Mouse (Mus musculus) left cerebral cortex, postnatal 14 days (tissue): ENCODE measurements around the gene Ankrd28. TPM values are rescaled to one million over a fixed set of nuclear protein-coding genes. Genes with fewer than 3 reads are reported as not detected.
A peak's percentile ranks its signal among the peaks of the same experiment; 100 is the strongest.

Experiments
- DNase-seq, 2 experiments: peaks; one replicate each; pipeline ENCODE4 v3.0.0; 2021 to 2022; ENCODE audit warnings: low spot score in 2 of 2, mixed read lengths in 1 of 2
- intact Hi-C: fragments of 180-260 bp; cut with DNase I; formaldehyde crosslinking; loops from one replicate; pipeline ENCODE4 v1.15.1; 2025
- total RNA-seq, 2 experiments: library from RNA; stranded (reverse); gene quantifications; 2 replicates each; pipeline ENCODE4 v1.2.3; 2021

Gene Ankrd28
- total RNA-seq, 2 experiments from 2014 or later, result 46.8 to 54.8 TPM

- intact Hi-C loops, result loop anchor here (2.0 to 10.0 kb wide), 3 partner anchors 134 to 420 kb away; no protein-coding TSS in a partner anchor
These were observed 173.4 kb downstream of the Ankrd28 start for GRCm38 (mm10) chr14:31656857-31657645.

GRCm38 (mm10) chr14:31656386-31656785 is 174.1 kb downstream of the Ankrd28 start:
- intact Hi-C loops, result loop anchor here (2.0 to 10.0 kb wide), 3 partner anchors 134 to 421 kb away; no protein-coding TSS in a partner anchor
- DNase-seq, result no peak

More at GRCm38 (mm10) chr14:31656857-31657645, 173.4 kb downstream of the Ankrd28 start:
- DNase-seq, result peak; percentile 85 to 86

GRCm38 (mm10) chr14:31655406-31655805 is 175.0 kb downstream of the Ankrd28 start:
- intact Hi-C loops, result loop anchor here (5.0 to 10.0 kb wide), 2 partner anchors 289 to 422 kb away; no protein-coding TSS in a partner anchor
- DNase-seq, result no peak

- intact Hi-C loops, result loop anchor here (5.0 to 10.0 kb wide), 2 partner anchors 290 to 422 kb away; no protein-coding TSS in a partner anchor
- no peak for DNase-seq
These were observed 175.6 kb downstream of the Ankrd28 start for GRCm38 (mm10) chr14:31654816-31655215.

GRCm38 (mm10) chr14:31653101-31653875 is 177.2 kb downstream of the Ankrd28 start:
- no peak for DNase-seq
- intact Hi-C loops, result loop anchor here (10.0 kb wide), 1 partner anchor 292 kb away; no protein-coding TSS in a partner anchor

GRCm38 (mm10) chr14:31652624-31653023 is 177.8 kb downstream of the Ankrd28 start:
- intact Hi-C loops, result loop anchor here (10.0 kb wide), 1 partner anchor 292 kb away; no protein-coding TSS in a partner anchor

GRCm38 (mm10) chr14:31652106-31652505 is 178.3 kb downstream of the Ankrd28 start:
- intact Hi-C loops, result loop anchor here (10.0 kb wide), 1 partner anchor 293 kb away; no protein-coding TSS in a partner anchor
- no peak for DNase-seq

More at GRCm38 (mm10) chr14:31652624-31653023, 177.8 kb downstream of the Ankrd28 start:
- no peak for DNase-seq

GRCm38 (mm10) chr14:31651206-31651605 is 179.2 kb downstream of the Ankrd28 start:
- intact Hi-C loops, result loop anchor here (10.0 kb wide), 1 partner anchor 294 kb away; no protein-coding TSS in a partner anchor

GRCm38 (mm10) chr14:31650347-31650746 is 180.1 kb downstream of the Ankrd28 start:
- intact Hi-C loops, result loop anchor here (10.0 kb wide), 1 partner anchor 294 kb away; no protein-coding TSS in a partner anchor
- DNase-seq, result no peak

More at GRCm38 (mm10) chr14:31651206-31651605, 179.2 kb downstream of the Ankrd28 start:
- no peak for DNase-seq

Other genes with a start within 250 kb of the Ankrd28 start
- 1 to 10 TPM; 2.9 to 3.1 TPM for gene Colq, start 239.3 kb downstream of the Ankrd28 start, total RNA-seq
- not detected for gene Gm49387, start 189.8 kb downstream of the Ankrd28 start, total RNA-seq
- gene Btd, start 189.6 kb downstream of the Ankrd28 start, total RNA-seq, result 1 to 10 TPM; 7.9 to 8.5 TPM
- gene Hacl1, start 189.4 kb downstream of the Ankrd28 start, total RNA-seq, result 1 to 10 TPM; 5.0 to 6.9 TPM
- 1 to 10 TPM; 1.1 to 2.5 TPM for gene Galnt15, start 198.3 kb upstream of the Ankrd28 start, total RNA-seq